Mouse (Mus musculus): ENCODE results near the gene Rab4a.

- TF ChIP-seq CTCF (IDR thresholded peaks at IDR 0.05; ENCODE audit: low read depth) = no peak
- TF ChIP-seq EP300 (optimal IDR thresholded peaks at IDR 0.05) = no peak
Observed at GRCm38 (mm10) chr8:123787254-123787897, 18.4 kb upstream of the Rab4a start.
